Mouse (Mus musculus) hindbrain, postnatal 0 days (tissue): ENCODE measurements at regions not wholly inside any gene's neighbourhood (a gene's known extent, or its start where the extent isn't known, plus 50 kb on each side); places are given as distances from the start of the nearest gene placed in this dataset.
A peak's percentile ranks its signal among the peaks of the same experiment; 100 is the strongest.

Experiments used
- ATAC-seq: fragments of 200-750 bp; cut with Nextera tagmentation; 2 replicates; pipeline ENCODE4 v1.8.0; 2017; ENCODE audit warnings: mild to moderate bottlenecking, moderate TSS enrichment, moderate library complexity
- DNase-seq: peaks from one replicate; pipeline ENCODE4 v3.0.0-alpha.2; 2015; ENCODE audit warnings: low spot score
- H3K27ac ChIP-seq: fragments of 300-500 bp; sonication (generic); 2 replicates; pipeline ENCODE4 v1.5.1; 2014; ENCODE audit warnings: mild to moderate bottlenecking
- H3K27me3 ChIP-seq: fragments of 300-500 bp; sonication (generic); 2 replicates; pipeline ENCODE4 v1.6.1; 2014; ENCODE audit warnings: low read length, mixed read lengths; ENCODE audit not compliant: insufficient read depth
- H3K36me3 ChIP-seq: fragments of 300-500 bp; sonication (generic); 2 replicates; pipeline ENCODE4 v1.6.1; 2014; ENCODE audit warnings: low read length, mixed read lengths; ENCODE audit not compliant: insufficient read depth
- H3K4me1 ChIP-seq: fragments of 300-500 bp; sonication (generic); 2 replicates; pipeline ENCODE4 v1.6.1; 2014; ENCODE audit warnings: antibody characterized with exemption, low read length, mixed read lengths; ENCODE audit not compliant: insufficient read depth
- H3K4me2 ChIP-seq: fragments of 300-500 bp; sonication (generic); 2 replicates; pipeline ENCODE4 v1.6.1; 2014; ENCODE audit warnings: low read depth, mild to moderate bottlenecking, low read length, moderate library complexity, mixed read lengths
- H3K4me3 ChIP-seq: fragments of 300-500 bp; sonication (generic); 2 replicates; pipeline ENCODE4 v1.5.1; 2014; ENCODE audit warnings: low read length
- H3K9ac ChIP-seq: fragments of 300-500 bp; sonication (generic); replicated peaks from 2 replicates; pipeline ENCODE4 v1.6.1; 2014; ENCODE audit warnings: mild to moderate bottlenecking, low read length, moderate library complexity, mixed read lengths
- H3K9me3 ChIP-seq: fragments of 300-500 bp; sonication (generic); 2 replicates; pipeline ENCODE4 v1.6.1; 2016; ENCODE audit warnings: low read length, mixed read lengths
- CTCF ChIP-seq: IDR thresholded peaks from 2 replicates; pipeline ENCODE4 v1.5.1; 2016; ENCODE audit warnings: antibody characterized with exemption, control low read depth, low read depth
- WGBS: fragments of 180-500 bp; shearing (Covaris S2); extraction: QIAGEN DNeasy Blood & Tissue Kit; methylation state at CpG from one replicate; pipeline ENCODE4 v1.1.7; 2014; 5-methylcytosine and 5-hydroxymethylcytosine counted together

GRCm38 (mm10) chr2:137704565-137704947 is 551.8 kb upstream of the Btbd3 start:
- WGBS = 56% methylated on average over 6 of the region's 6 CpGs
- Histone ChIP-seq H3K9me3 (no peaks in the 10 kb centered on the region), H3K9ac (no peak overlapping the region), H3K4me1 (0 out of 2 replicates have a peak, but pooled peaks cover 8% of the 10 kb centered on the region), H3K36me3 (no peaks in the 10 kb centered on the region), H3K4me2 (no peak overlapping the region), H3K27me3 (no peaks in the 10 kb centered on the region), H3K27ac (no peak overlapping the region), H3K4me3 (no peak overlapping the region)
- no peak for TF ChIP-seq CTCF
- DNase-seq (no peak), ATAC-seq (no peak)

GRCm38 (mm10) chr2:137704051-137704450 is 552.3 kb upstream of the Btbd3 start:
- no peak overlapping the region for H3K4me2 ChIP-seq
- H3K4me1 ChIP-seq = 0 out of 2 replicates have a peak, but pooled peaks cover 8% of the 10 kb centered on the region
- no peaks in the 10 kb centered on the region for H3K9me3 ChIP-seq
- no peak overlapping the region for H3K4me3 ChIP-seq
- H3K9ac ChIP-seq = no peak overlapping the region
- no peak overlapping the region for H3K27ac ChIP-seq
- H3K27me3 ChIP-seq = no peaks in the 10 kb centered on the region
- H3K36me3 ChIP-seq = no peaks in the 10 kb centered on the region
- no peak for DNase-seq
- WGBS = 64% methylated on average over 3 of the region's 3 CpGs
- no peak for ATAC-seq
- no peak for TF ChIP-seq CTCF

- ATAC-seq (no peak), DNase-seq (no peak)
- Histone ChIP-seq H3K36me3 (no peaks in the 10 kb centered on the region), H3K4me2 (no peak overlapping the region), H3K4me3 (no peak overlapping the region), H3K27me3 (no peaks in the 10 kb centered on the region), H3K27ac (no peak overlapping the region), H3K4me1 (no peaks in the 10 kb centered on the region), H3K9ac (no peak overlapping the region), H3K9me3 (no peaks in the 10 kb centered on the region)
- WGBS = 96% methylated on average over 5 of the region's 5 CpGs
- TF ChIP-seq CTCF = no peak
Observed at GRCm38 (mm10) chr2:137695885-137696284, 560.5 kb upstream of the Btbd3 start.

- WGBS = 74% methylated on average over 3 of the region's 3 CpGs
- no peak overlapping the region for H3K4me3 ChIP-seq
- H3K27me3 ChIP-seq = no peaks in the 10 kb centered on the region
- no peak overlapping the region for H3K9ac ChIP-seq
- no peak overlapping the region for H3K4me2 ChIP-seq
- no peak for TF ChIP-seq CTCF
- no peaks in the 10 kb centered on the region for H3K36me3 ChIP-seq
- DNase-seq (no peak), ATAC-seq (no peak)
- H3K4me1 ChIP-seq = no peaks in the 10 kb centered on the region
- H3K9me3 ChIP-seq = no peaks in the 10 kb centered on the region
- no peak overlapping the region for H3K27ac ChIP-seq
Observed at GRCm38 (mm10) chr2:137694020-137694419, 562.3 kb upstream of the Btbd3 start.

GRCm38 (mm10) chr2:137687208-137687607 is 569.2 kb upstream of the Btbd3 start:
- Histone ChIP-seq H3K9me3 (no peaks in the 10 kb centered on the region), H3K36me3 (no peaks in the 10 kb centered on the region), H3K4me2 (no peak overlapping the region), H3K27me3 (no peaks in the 10 kb centered on the region), H3K27ac (no peak overlapping the region), H3K9ac (no peak overlapping the region), H3K4me1 (no peaks in the 10 kb centered on the region), H3K4me3 (no peak overlapping the region)
- 41% methylated on average over 11 of the region's 11 CpGs for WGBS
- DNase-seq (no peak), ATAC-seq (0 out of 2 replicates have a peak, but pooled peaks have one; percentile 18)
- TF ChIP-seq CTCF = no peak

GRCm38 (mm10) chr2:137686735-137687134 is 569.6 kb upstream of the Btbd3 start:
- Histone ChIP-seq H3K4me3 (no peak overlapping the region), H3K4me1 (no peaks in the 10 kb centered on the region), H3K36me3 (no peaks in the 10 kb centered on the region), H3K27ac (no peak overlapping the region), H3K9ac (no peak overlapping the region), H3K4me2 (no peak overlapping the region), H3K27me3 (no peaks in the 10 kb centered on the region), H3K9me3 (no peaks in the 10 kb centered on the region)
- TF ChIP-seq CTCF = no peak
- DNase-seq (no peak), ATAC-seq (no peak)
- WGBS = 80% methylated on average over 4 of the region's 4 CpGs

GRCm38 (mm10) chr2:137681762-137682161 is 565.3 kb upstream of the Jag1 start:
- no peak for DNase-seq
- no peak for TF ChIP-seq CTCF

More at GRCm38 (mm10) chr2:137681762-137682161, 565.3 kb upstream of the Jag1 start:
- 91% methylated on average over 1 of the region's 1 CpGs for WGBS
- Histone ChIP-seq H3K9me3 (no peaks in the 10 kb centered on the region), H3K36me3 (no peaks in the 10 kb centered on the region), H3K27me3 (no peaks in the 10 kb centered on the region), H3K4me2 (no peak overlapping the region), H3K27ac (no peak overlapping the region), H3K4me3 (no peak overlapping the region), H3K9ac (no peak overlapping the region), H3K4me1 (no peaks in the 10 kb centered on the region)
- ATAC-seq = no peak
